Mouse (Mus musculus): ENCODE measurements around the gene Tomm20l.

Tomm20l gene

DNA sequence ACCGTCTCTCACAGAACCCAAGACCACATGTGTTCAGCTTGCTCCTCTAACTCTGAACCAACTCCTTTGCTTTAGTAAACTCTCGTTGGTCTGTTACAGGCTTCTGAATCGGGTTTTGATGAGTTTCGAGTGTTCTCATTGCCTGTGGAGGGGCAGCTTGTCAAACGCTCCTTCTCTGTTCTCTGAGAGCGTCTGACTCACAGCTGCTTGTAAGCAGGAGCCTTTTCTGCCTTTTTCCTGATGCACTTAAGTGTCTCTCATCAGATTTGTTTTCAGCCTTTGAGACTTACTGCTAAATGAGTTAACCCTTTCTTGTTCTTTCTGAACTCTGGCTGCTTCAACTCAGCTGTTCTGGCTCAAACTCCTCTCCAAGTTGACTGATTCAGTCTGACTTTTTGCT, 46.7 kb downstream of the Tomm20l start:
- no peak for DNase-seq

DNA sequence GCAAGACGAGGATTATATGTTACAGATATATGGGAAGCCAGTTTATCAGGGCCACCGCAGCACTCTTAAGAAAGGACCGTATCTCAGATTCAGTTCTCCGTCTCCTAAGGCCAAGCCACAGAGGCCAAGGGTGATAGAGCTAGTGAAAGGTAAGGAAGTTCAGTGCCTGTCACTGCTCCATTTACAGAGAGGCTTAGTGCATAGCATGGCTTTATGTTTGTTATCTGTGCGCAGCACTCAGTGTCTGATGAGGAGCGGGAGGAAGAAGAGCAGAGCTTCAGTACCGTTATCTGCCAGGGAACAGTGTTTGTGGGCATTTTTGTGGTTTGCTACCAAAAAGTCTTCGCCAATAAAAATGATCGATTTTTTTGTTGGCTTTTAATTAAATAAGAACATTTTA, 53.2 kb downstream of the Tomm20l start:
- DNase-seq: no peak

DNA sequence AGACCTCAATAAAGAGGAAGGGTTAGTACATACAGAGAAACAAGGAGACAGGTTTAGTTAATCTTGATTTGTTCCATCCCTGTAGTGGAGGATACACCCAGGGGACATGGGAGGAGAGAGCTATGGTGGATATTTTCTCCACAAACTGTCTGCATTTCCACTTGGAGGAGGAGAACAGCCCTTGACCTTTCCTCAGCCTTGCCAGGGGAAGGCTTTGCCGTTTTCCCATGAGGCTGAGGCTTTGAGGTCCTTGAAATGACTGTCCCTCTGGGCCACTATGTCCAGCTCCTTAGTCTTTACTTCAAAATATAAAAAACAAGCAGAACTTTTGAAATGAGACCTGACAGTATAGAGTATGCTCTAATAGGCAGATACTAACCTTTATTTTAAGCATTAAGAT, 58.7 kb downstream of the Tomm20l start:
- DNase-seq: no peak

Measured in cerebellum, postnatal 36 days (tissue).